Mouse (Mus musculus): Measurements from ENCODE around the gene Pam.

Gene Pam

GRCm38 (mm10) chr1:97916218-97916970 is 179.1 kb downstream of the Pam start:
- DNase-seq (ENCODE audit: low read depth in 2 of 2, low spot score in 2 of 2), result no peak

GRCm38 (mm10) chr1:97915726-97916125 is 179.7 kb downstream of the Pam start:
- no peak for DNase-seq (ENCODE audit: low read depth in 2 of 2, low spot score in 2 of 2)

GRCm38 (mm10) chr1:97910874-97911273 is 184.6 kb downstream of the Pam start:
- no peak for DNase-seq (ENCODE audit: low read depth in 2 of 2, low spot score in 2 of 2)

- no peak for DNase-seq (ENCODE audit: low read depth in 2 of 2, low spot score in 2 of 2)
These were observed 185.9 kb downstream of the Pam start for GRCm38 (mm10) chr1:97909561-97909960.

- DNase-seq (ENCODE audit: low read depth in 2 of 2, low spot score in 2 of 2), result no peak
These were observed 186.7 kb downstream of the Pam start for GRCm38 (mm10) chr1:97908736-97909135.

- DNase-seq (ENCODE audit: low read depth in 2 of 2, low spot score in 2 of 2), result no peak
These were observed 191.5 kb downstream of the Pam start for GRCm38 (mm10) chr1:97903912-97904460.

- DNase-seq (ENCODE audit: low read depth in 2 of 2, low spot score in 2 of 2), result no peak
These were observed 192.6 kb downstream of the Pam start for GRCm38 (mm10) chr1:97902830-97903229.

- no peak for DNase-seq (ENCODE audit: low read depth in 2 of 2, low spot score in 2 of 2)
These were observed 194.8 kb downstream of the Pam start for GRCm38 (mm10) chr1:97900559-97901153.

- DNase-seq (ENCODE audit: low read depth in 2 of 2, low spot score in 2 of 2), result no peak
These were observed 207.9 kb downstream of the Pam start for GRCm38 (mm10) chr1:97887511-97887910.

- no peak for DNase-seq (ENCODE audit: low read depth in 2 of 2, low spot score in 2 of 2)
These were observed 211.9 kb downstream of the Pam start for GRCm38 (mm10) chr1:97883498-97883897.

- DNase-seq (ENCODE audit: low read depth in 2 of 2, low spot score in 2 of 2), result no peak
These were observed 218.4 kb downstream of the Pam start for GRCm38 (mm10) chr1:97877037-97877436.

GRCm38 (mm10) chr1:97873490-97874054 is 221.9 kb downstream of the Pam start:
- no peak for DNase-seq (ENCODE audit: low read depth in 2 of 2, low spot score in 2 of 2)

GRCm38 (mm10) chr1:97872493-97872892 is 223.0 kb downstream of the Pam start:
- no peak for DNase-seq (ENCODE audit: low read depth in 2 of 2, low spot score in 2 of 2)

- no peak for DNase-seq (ENCODE audit: low read depth in 2 of 2, low spot score in 2 of 2)
These were observed 223.4 kb downstream of the Pam start for GRCm38 (mm10) chr1:97872072-97872471.

GRCm38 (mm10) chr1:97864135-97864534 is 231.3 kb downstream of the Pam start:
- DNase-seq (ENCODE audit: low read depth in 2 of 2, low spot score in 2 of 2), result no peak

GRCm38 (mm10) chr1:97863140-97863539 is 232.3 kb downstream of the Pam start:
- DNase-seq (ENCODE audit: low read depth in 2 of 2, low spot score in 2 of 2), result no peak

GRCm38 (mm10) chr1:97862734-97863133 is 232.7 kb downstream of the Pam start:
- no peak for DNase-seq (ENCODE audit: low read depth in 2 of 2, low spot score in 2 of 2)

- no peak for DNase-seq (ENCODE audit: low read depth in 2 of 2, low spot score in 2 of 2)
These were observed 241.2 kb downstream of the Pam start for GRCm38 (mm10) chr1:97854256-97854655.

GRCm38 (mm10) chr1:97851601-97852175 is 243.8 kb downstream of the Pam start:
- no peak for DNase-seq (ENCODE audit: low read depth in 2 of 2, low spot score in 2 of 2)

GRCm38 (mm10) chr1:97848601-97849241 is 246.7 kb downstream of the Pam start:
- DNase-seq (ENCODE audit: low read depth in 2 of 2, low spot score in 2 of 2), result no peak

- DNase-seq (ENCODE audit: low read depth in 2 of 2, low spot score in 2 of 2), result no peak
These were observed 252.0 kb downstream of the Pam start for GRCm38 (mm10) chr1:97843220-97843992.
